Mouse (Mus musculus): ENCODE data around the gene Colec11. TPM values are rescaled to one million over a fixed set of nuclear protein-coding genes. Genes with fewer than 3 reads are reported as not detected.

Gene Colec11
- polyA plus RNA-seq (2012; rRNA removed) = 6.9 and 9.4 TPM in 2 replicates

DNA sequence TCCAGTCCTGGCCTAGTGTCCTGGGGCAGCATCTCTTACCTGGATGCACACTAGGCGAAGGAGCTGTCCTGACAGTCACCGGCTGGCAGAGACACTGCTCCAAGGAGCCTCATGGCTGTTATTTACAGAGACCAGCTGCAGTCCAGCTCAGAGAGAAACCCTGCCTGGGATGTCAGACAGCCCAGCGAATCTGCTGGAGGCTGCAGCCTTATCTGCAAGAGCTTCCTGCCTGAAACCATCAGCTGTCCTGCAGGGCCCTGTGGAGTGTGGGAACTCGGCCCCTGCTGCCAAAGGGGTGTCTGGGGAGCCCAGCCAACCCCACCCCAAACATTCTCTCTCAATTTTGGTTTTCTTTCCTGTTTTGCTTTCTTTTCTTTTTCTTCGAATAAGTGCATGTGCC is at the start of gene Colec11:
Gene Colec11 (minus strand): TSS at position 183 of the 400 bp plus-strand sequence.

GRCm38 (mm10) chr12:28649141-28650110 is 26.2 kb upstream of the Colec11 start, which contains the start of gene Rnaseh1:
Gene Rnaseh1 (plus strand): TSS chr12:28649602.

DNA sequence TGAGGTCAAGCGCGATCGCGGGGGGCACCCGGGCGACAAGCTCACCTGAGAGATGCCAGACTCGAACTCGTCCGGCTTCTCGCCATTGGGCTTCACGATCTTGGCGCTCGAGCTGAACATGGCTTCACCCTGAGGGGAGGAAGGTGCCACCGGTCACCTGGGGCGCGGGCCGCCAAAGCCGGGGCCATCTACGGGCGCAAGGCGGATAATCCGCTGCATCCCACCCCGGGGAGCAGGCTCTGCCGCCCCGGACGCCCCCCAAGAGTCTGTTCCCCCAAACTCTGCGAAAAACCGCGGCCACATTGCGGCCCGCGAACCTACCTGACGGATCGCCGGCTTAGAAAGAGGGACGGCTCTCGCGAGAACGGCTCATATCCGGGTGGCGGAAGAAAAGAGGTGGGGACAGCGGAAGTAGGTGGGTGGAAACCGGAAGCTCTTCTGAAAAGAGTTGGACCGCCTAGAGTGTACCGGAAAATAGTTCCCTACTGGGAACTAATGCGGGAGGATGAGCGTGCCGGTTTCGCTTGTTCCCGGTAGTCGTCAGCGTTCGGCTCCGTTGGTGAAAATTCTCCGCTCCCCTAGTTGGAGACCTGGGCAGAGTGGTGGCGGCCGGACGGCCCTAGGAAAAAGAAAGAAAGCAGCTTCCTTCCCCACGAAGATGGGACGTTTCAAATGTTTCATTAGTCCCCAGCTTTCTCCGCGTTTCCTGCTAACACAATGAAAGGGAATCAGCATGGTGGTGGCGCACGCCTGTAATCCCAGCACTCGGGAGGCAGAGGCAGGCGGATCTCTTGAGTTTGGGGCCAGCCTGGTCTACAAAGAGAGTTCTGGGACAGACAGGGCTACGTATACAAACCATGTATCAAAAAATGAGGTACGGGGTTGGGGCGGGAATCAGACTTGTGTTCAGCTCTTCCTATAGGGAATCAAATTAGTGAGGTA is 12.6 kb upstream of the Colec11 start, which contains the start of gene Rps7:
Gene Rps7 (minus strand): TSS at position 419 of the 942 bp plus-strand sequence.

GRCm38 (mm10) chr12:28582423-28582822 is 40.8 kb downstream of the Colec11 start, which contains the start of gene Allc:
Gene Allc (minus strand): TSS chr12:28582523.

DNA sequence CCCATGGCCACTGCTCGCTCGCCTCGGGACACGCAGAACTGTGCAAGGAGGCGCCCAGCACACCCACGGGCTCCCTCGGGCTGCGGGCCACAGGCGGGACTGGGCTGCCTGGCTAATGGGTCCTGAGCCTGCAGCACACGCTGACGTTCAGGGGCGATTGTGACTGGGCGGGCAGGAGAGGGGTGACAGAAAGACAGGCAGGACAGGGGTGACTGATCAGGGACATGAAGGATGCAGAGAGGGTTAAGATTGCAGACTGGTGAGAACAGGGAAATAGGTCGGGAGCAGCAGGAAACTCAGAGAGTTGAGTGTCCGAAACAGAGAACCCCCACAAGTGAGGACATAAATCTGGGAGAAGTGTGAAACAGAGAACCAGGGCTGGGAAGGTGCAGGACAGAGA is 70.9 kb downstream of the Colec11 start, which contains the start of gene Dcdc2c:
Gene Dcdc2c (minus strand): TSS at position 101 of the 400 bp plus-strand sequence.

Other genes with a start within 250 kb of the Colec11 start
- gene Dcdc2c, start 71.0 kb downstream of the Colec11 start, polyA plus RNA-seq (2012; rRNA removed) = not detected in 2 replicates
- not detected in 2 replicates for gene Allc, start 40.9 kb downstream of the Colec11 start, polyA plus RNA-seq (2012; rRNA removed)
- 196 and 304 TPM in 2 replicates for gene Rps7, start 12.6 kb upstream of the Colec11 start, polyA plus RNA-seq (2012; rRNA removed)
- gene Rnaseh1, start 26.2 kb upstream of the Colec11 start, polyA plus RNA-seq (2012; rRNA removed) = 11.7 and 11.9 TPM in 2 replicates
- 8.5 and 11.8 TPM in 2 replicates for gene Adi1, start 51.9 kb upstream of the Colec11 start, polyA plus RNA-seq (2012; rRNA removed)
- 28.6 and 30.4 TPM in 2 replicates for gene Trappc12, start 127.1 kb upstream of the Colec11 start, polyA plus RNA-seq (2012; rRNA removed)
- gene Eipr1, start 128.4 kb upstream of the Colec11 start, polyA plus RNA-seq (2012; rRNA removed) = 36.9 and 47.2 TPM in 2 replicates

All from ovary, adult 2 months (tissue).